Mouse (Mus musculus) adrenal gland, adult 8-10 months (tissue): Measurements from ENCODE around the gene Tmbim4. TPM values are rescaled to one million over a fixed set of nuclear protein-coding genes. Genes with fewer than 3 reads are reported as not detected.
A peak's percentile ranks its signal among the peaks of the same experiment; 100 is the strongest.
"Not testable (repeated sequence)": the region's sequence is repeated elsewhere in the genome, so short reads cannot be mapped to it uniquely, and the experiment has no call there.

Source experiments
- DNase-seq: peaks from one replicate; pipeline ENCODE4 v3.0.0; 2022
- total RNA-seq, 4 experiments: library from RNA; stranded (reverse); gene quantifications; 2 replicates each; pipeline ENCODE4 v1.2.4; 2022

The Tmbim4 gene
- total RNA-seq, 4 experiments from 2014 or later: 139 to 158 (median 146) TPM

DNA sequence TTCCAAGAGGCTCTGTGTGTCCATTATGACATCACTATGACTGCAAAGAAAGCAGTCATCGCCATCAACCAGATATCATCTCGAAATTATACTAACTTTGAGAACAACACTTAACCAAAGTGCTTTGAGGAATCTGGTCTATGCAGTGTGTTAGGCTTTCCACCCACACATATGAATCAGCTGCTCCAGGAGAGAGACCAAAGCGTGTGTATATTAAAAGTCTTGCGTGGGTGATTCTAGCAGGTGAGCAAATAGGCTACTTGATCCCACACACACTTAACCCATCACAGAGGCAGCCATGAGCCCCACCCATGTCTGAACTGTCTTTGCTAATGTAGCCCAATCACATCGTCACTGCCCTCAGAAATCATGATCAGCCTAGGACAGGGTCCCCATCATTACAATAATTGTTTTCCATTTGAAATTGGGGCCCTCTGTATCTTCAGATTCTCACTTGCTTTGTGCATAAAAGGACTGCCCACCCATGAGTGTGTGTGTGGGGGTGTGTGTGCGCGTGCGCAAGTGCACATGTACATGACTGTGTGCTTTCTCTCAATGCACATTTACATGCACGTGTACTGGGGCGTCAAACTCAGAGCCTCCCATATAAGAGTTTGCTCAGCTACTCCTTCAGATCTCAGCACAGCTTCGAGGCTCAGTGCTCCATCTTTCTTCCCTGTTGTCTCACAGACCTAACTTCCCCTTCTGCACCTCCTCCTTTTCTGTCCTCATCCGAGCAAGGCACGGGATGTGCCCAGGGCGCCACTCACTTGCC, 4.1 kb upstream of the Tmbim4 start:
- DNase-seq: no peak

GRCm38 (mm10) chr10:120201961-120202402, 592 bp downstream of the Tmbim4 start, which contains the start of gene Irak3:
TSS of gene Irak3 (minus strand) at chr10:120202130.
- DNase-seq: peak; percentile 50

GRCm38 (mm10) chr10:120202467-120203250, 1.3 kb downstream of the Tmbim4 start:
- DNase-seq: no peak

- no peak for DNase-seq
These were observed 3.3 kb downstream of the Tmbim4 start for GRCm38 (mm10) chr10:120204591-120205210.

DNA sequence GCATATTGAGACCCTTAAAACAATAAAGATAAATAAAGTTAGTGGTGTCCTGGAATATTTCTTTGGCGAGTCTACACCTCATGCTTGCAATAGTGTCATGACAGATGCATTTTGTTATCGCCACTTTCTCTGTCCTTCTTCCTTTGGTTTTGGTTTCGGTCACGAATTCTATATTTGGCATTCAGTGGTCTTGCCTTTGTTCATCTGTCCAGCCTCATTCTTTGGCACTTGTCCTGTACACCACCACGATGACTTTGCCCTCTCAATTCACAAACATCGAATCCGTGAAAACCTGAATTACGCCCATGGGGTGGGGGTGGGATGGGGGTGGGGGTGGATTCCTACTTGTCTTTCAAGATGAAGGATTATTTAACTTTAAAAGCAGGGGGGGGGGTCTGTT, 6.6 kb downstream of the Tmbim4 start:
- DNase-seq: no peak

- DNase-seq: peak; percentile 87
These were observed 7.5 kb downstream of the Tmbim4 start for GRCm38 (mm10) chr10:120208575-120209538.

- no peak for DNase-seq
These were observed 8.1 kb downstream of the Tmbim4 start for GRCm38 (mm10) chr10:120209539-120209925.

DNA sequence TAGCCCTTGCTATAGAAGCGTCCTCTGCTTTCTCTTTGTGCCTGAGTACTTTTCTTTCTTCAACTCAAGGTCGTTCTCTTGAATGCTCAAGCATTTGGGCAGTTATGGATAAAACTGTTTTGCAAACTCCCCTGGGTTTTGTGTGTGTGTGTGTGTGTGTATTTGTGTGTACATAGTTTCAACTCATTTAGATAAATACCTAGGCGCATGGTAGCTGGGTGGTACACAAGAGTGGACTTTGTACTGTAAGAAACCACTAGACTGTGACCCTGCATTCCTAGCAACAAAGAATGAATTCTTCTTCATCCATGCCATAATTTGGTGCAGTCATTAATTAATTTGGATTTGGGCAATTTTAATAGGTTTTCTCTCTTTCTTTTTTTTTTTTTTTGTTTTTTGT, 8.7 kb downstream of the Tmbim4 start:
- DNase-seq: no peak

DNA sequence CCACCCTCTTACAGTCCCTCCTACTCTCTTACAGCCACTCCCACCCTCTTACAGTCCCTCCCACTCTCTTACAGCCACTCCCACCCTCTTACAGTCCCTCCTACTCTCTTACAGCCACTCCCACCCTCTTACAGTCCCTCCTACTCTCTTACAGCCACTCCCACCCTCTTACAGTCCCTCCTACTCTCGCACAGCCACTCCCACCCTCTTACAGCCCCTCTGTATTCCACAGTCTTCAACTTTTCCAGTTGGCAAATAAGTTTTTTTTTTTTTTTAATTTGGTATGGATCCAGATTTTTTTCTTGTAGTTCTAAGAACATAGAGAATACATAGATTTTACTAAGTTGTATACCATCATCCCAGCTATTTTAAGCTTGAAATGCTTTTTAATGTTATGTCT, 15.7 kb downstream of the Tmbim4 start:
- DNase-seq: not testable (repeated sequence)

DNA sequence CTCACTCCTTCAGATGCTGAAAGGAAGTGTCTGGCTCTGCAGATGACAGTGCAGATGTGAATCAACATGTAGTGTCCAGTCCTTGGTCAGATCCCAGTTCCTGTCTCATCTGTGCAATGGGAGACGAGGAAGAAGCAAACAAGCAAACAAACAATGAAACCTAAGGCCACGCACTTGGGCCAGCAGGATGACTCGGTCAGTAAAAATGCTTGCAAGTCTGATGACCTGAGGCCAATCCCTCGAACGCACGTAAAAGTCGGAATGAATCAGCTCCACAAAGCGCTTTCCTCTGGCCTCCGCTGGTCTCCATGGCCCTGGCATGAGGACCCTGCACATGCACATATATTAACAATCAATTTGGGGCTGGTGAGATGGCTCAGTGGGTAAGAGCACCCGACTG, 17.6 kb downstream of the Tmbim4 start:
- DNase-seq: no peak

DNA sequence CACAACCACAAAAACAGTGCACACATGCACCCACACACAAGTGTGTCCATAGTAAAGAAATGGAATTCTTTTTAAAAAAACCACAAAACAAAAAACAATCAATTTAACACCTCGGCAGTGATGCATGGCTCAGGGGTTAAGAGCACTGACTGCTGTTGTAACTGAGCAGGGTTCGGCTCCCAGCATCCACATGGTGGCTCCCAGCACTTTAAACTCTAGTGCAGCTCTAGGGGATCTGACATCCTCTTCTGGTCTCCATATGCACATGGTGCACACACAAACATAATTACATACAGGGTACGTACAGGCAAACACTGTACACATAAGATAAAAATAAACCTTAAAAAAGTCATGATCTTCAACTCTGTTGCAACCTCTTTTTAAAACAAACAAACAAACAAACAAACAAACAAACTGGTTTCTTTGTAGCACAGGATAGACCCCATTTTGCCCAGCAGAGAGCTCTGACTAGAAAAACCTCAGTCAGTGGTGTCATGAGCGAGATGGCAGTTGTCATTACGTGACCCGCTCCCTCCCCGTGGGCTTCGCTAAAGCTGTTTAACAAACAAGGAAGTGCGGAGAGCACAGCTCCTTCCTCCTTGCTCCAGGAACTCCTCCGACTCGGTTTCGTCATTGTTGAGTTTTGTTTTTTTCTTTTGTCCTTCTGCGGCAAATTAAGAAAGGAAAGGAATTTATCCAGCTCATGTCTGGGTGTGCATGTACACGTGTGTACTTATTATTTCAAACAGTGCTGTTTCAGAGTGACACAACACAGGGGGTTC, 18.4 kb downstream of the Tmbim4 start:
- no peak for DNase-seq

- DNase-seq: no peak
These were observed 19.4 kb downstream of the Tmbim4 start for GRCm38 (mm10) chr10:120220776-120221175.

DNA sequence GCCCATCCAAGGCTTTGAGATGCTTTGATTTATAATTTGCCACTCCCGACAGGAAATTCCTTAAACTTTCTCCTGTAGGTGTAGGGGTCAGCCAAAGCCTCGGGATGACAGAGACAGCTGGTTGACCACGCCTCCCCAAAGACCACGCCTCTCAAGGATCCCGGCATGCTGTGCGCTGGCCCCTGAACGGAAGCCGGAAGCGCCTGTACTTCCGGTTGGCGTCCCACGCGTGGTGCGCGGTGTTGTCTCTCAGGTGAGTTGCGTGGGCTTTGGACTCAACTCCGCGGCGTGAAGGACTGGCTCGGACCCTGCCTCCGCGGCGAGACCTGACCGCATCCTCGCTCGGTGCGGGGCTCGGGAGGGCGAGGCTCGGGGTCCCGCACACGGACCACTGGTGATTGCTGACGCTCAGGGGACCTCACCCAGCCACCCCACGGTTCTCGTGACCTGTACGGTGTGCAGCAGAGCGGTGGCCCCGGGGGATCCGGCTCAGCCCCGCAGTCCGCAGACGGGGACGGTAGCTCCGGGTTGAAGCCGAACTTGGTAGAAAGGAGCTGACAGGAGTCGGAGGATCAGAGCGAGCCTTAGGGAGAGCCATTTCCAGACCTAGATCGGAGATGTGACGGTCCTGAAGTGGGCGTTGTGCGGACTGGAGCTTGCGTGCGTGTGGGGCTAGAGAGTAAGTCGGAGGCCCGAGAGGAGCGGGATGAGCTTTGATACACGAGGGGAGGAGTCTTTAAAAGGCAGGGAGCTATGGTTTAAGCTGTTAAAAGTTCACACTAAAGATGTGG, 25.7 kb downstream of the Tmbim4 start, which contains the start of gene Llph:
Gene Llph, plus strand, starts transcription at position 200 of the 791 bp plus-strand sequence.
- peak; percentile 82 for DNase-seq

GRCm38 (mm10) chr10:120231718-120232117, 30.3 kb downstream of the Tmbim4 start:
- no peak for DNase-seq

DNA sequence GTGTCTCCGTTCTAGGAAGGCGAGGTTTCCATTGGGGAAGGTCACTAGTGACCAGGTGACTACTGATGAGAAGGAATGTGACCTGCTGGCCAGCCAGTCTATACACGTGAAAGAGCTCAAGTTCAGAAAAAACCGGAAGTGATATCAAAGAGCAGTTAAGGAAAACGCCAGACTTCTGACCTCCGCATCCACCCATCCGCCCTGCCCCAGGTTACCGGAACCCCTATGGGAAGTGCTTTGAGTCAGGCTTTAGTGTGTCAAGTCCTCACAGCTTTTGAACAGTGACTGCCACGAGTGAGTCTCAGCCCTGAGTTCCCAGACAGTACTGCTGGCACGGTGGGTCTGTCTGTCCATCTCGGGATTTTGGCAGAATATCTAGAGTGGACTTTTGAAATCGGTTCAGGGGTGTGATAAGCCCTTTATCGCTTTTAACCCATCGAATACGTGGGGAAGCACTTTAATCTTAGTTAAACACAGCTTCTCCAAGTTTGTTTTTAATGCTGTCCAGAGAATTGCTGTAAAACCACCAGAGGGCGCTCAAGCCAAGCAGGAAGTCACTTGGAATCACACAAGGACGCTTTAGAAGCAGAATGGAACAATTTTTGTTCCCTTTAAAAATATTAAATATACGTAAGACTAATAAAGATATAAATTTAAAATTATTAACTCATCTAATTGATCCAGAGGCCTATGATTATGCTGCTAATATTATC, 32.4 kb downstream of the Tmbim4 start:
- DNase-seq: no peak

DNA sequence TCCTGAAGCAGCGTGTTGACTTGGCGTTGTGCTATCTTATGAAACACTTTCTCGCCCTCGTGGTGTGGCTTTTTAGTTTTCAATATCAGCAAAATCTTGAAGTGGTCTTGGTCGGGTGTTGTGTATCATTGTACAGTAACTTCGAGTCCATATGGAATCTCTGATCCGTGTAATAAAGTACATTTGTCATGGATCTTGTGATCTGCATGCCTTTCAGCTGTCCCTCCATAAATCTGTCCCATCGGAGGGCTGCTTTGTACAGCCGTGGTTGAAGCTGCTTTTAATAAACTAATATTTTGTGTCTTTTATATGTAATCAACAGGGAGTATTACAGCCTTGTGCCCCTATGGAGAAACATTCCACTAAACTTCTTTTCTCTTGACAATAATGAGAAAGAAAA, 35.5 kb downstream of the Tmbim4 start:
- no peak for DNase-seq

- no peak for DNase-seq
These were observed 36.9 kb downstream of the Tmbim4 start for GRCm38 (mm10) chr10:120238241-120238640.

DNA sequence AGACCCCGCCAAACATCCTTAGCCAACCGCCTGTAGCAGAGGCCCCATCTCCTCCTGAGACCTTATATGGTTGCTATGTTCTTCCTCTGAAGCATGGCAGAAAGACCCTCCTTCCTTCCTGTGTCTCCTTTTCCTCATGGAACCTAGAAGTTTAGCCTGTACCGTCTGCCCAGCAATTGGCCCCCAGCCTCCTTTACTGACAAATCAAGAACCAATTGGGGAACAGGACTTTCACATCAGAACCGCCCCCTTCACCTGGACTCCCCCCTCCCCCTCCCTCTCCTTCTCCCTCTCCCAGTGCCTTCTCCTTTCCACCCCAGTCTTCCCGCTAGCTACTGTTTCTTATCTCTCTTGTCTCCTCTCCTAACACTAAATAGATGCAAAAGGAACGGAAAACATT, 38.1 kb downstream of the Tmbim4 start:
- DNase-seq: no peak

- DNase-seq: no peak
These were observed 41.0 kb downstream of the Tmbim4 start for GRCm38 (mm10) chr10:120242421-120242820.

DNA sequence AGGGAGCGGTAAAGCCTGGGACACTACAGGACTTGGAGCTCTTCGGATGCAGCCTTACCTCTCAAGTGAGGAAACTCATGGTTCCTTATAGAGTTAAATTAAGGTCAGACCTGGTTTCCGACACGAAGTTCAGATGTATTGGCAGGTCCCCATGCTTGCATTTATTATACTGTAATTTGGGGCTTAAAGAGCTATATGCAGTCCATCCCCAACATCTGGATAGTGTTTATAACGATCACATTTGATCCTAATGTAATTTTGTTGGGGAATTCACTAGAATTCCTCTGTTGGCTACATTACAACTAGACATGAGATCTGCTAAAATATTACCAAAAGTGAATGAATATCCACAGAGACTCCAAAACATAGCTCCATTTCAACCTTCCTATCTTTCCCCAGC, 44.3 kb downstream of the Tmbim4 start:
- no peak for DNase-seq
